Mouse (Mus musculus) heart, adult 2 months (tissue): ENCODE results near the gene Psmd5.

Experiments
- CTCF ChIP-seq: fragments of 200-600 bp; IDR thresholded peaks from 2 replicates; pipeline ENCODE4 v1.8.1; 2022; ENCODE audit warnings: antibody characterized with exemption, mild to moderate bottlenecking, moderate library complexity
- EP300 ChIP-seq: fragments of 200-500 bp; IDR thresholded peaks from 2 replicates; pipeline ENCODE4 v1.6.1; 2011; ENCODE audit warnings: low read depth, low read length, control low read depth; ENCODE audit not compliant: insufficient read depth
- POLR2A ChIP-seq: fragments of 200-500 bp; IDR thresholded peaks from 2 replicates; pipeline ENCODE4 v1.6.1; 2011; ENCODE audit warnings: mild to moderate bottlenecking, low read depth, low read length, control low read depth; ENCODE audit not compliant: insufficient read depth

DNA sequence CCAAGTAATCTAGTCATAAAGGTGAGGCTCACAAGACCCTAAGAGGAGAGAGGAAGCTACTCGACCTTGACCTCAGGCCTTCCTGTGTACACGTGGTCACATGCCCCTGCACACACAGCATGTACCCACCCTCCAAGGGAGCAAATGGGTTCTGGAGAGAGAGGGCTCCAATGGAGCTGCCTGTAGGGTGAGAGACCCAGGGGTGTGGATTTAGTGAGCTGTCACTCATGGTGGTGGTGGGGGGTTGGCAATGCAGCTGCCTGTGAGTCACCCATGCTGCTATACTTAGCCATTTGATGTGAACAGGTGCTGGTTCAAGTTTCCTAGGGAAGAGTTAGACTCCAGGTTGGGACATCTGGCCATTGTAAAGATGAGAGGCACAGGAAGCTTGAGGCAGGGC is 45.4 kb upstream of the Psmd5 start:
- no peak for TF ChIP-seq CTCF
- TF ChIP-seq POLR2A: no peak
- no peak for TF ChIP-seq EP300
